Mouse (Mus musculus) heart, postnatal 25 days (tissue): ENCODE measurements at regions not wholly inside any gene's neighbourhood (a gene's known extent, or its start where the extent isn't known, plus 50 kb on each side); places are given as distances from the start of the nearest gene placed in this dataset.

Experiments
- DNase-seq: peaks from one replicate; pipeline ENCODE4 v3.0.0; 2022; ENCODE audit warnings: low spot score
- intact Hi-C: fragments of 180-260 bp; cut with DNase I; formaldehyde crosslinking; loops from one replicate; pipeline ENCODE4 v1.15.1; 2025

DNA sequence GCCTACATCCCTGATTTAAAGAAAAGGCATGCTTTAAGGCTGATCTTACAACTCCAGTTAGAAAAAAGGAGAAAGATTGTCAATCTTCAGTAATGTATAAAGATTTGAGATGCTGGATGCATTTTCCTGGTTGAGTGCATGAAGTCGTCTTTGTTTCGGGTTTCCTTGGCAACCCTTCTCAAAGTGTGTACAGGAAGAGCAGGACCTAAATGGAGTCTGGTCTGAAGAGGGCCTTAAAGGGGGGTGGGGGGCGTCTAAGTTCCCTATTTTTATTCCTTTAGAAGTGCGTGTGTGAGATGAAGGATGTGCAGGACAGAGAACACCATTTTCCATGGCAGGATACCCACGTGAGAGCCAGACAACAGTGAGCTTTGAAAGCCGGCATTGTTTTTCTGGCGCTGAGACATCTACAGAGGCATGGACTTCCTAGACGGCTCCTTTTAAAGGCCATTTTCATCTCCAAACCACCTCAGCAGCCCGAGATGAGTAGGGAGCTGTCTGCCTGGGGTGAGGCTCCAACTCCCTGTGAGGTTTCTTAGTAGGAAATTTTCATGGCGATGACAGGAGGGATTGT, 319.2 kb upstream of the G2e3 start:
- no peak for DNase-seq
- intact Hi-C loops: no loop called here

DNA sequence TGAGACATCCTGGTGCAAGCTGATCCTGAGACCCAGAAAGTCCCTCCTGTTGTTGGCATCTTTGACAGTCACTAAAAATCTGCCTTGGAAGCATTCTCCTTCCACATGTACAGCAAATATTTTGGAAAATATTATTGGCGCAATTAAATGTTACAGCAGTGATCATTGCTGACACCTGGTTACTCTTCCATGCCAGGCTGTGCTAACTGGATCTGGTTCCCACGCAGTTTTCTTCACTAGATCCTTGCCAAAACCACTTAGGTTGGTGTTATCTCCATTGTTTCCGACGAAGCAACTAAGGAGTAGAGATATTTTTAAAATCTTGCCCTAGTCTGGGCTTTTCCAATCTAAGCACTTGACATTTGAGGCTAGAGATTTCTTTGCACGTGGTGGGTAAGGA, 321.8 kb upstream of the G2e3 start:
- intact Hi-C loops: no loop called here
- DNase-seq: no peak

GRCm38 (mm10) chr12:51025531-51025930, 322.3 kb upstream of the G2e3 start:
- intact Hi-C loops: no loop called here
- DNase-seq: no peak

DNA sequence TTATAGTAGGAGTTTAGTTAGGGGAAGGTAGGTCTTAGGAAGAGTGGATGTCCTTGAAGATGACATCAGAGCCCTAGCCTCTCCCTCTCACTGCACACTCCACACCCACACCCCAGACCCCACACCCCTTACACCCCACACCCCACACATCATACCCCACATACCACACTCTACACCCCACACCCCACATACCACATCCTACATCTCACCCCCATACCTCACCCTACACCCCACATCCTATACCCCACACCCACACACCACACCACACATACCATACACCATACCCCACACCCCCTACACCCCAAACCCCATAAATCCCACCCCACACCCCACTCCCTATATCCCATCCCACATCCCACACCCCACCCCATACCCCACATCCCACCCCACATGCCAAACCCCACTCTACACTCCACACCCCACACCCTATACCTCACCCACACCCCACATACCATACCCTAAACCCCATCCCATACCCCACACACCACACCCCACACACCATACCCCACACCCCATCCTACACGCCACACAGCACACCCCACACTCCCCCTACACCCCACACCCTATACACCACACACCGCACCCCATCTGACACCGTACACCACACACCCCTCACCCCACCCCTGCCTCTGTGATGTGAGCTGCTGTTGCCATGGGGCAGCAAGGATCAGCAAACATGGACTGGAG, 323.7 kb upstream of the G2e3 start:
- DNase-seq: no peak
- intact Hi-C loops: no loop called here

DNA sequence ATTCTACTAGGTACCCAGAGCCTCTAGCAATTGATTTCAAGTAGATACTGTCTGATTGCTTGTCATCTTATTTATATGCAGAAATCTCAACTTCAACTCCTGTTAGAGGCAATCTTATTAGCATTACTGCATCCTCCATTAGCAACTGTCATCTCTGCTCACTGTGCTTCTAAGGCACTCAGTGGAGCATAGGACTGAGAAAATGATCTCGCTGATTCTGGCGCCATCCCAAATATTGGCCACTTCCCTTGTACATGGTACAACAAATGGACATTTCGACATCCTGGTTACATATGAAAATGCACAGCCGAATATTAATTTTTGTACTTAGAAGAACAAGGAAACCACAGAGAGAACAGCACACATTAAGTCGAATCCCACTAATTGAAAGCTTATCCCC, 329.7 kb upstream of the G2e3 start:
- no peak for DNase-seq
- intact Hi-C loops: no loop called here

DNA sequence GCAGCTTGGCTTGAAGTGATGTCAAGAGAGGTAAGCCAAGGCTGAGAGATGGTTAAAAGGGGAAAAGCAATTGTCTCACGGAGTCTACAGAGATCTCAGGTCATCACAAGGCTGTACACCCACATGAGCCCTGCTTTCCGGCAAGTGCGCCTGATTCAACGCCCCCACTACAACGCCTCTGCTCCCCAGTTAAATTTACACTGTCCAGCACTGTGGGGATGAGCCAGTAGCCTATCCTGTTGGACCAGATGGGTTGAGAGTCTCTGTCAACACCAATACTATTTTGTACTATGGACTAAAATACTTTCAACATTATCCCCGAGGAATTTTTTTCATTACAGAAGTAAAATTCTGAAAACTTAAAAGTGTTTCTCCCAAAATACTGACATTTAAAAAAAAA, 331.8 kb upstream of the G2e3 start:
- no peak for DNase-seq
- intact Hi-C loops: no loop called here

DNA sequence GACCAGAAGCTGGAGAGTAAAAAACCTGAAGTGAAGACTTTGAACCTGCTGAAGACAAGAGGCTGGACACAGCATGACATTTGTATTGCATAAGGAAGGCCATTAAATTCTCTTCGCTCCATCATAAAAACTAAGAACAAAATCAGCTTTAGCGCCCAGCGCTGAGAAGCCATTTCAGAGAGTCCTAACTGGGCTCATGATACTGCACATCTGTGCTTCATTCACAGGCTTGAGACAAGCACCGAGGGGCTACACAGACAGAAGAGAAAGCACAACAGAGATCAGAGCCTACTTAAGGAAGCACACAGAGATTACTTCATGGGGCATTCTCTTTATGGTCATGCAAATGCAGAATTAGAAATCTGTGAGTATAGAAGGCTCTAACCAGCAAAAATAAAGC, 338.2 kb upstream of the G2e3 start:
- DNase-seq: no peak
- intact Hi-C loops: no loop called here

GRCm38 (mm10) chr12:51001722-51002592, 345.9 kb upstream of the G2e3 start:
- DNase-seq: no peak
- intact Hi-C loops: no loop called here

GRCm38 (mm10) chr12:51001096-51001495, 346.8 kb upstream of the G2e3 start:
- intact Hi-C loops: no loop called here
- DNase-seq: no peak

- intact Hi-C loops: no loop called here
- no peak for DNase-seq
Observed at GRCm38 (mm10) chr12:51000281-51001075, 347.4 kb upstream of the G2e3 start.

DNA sequence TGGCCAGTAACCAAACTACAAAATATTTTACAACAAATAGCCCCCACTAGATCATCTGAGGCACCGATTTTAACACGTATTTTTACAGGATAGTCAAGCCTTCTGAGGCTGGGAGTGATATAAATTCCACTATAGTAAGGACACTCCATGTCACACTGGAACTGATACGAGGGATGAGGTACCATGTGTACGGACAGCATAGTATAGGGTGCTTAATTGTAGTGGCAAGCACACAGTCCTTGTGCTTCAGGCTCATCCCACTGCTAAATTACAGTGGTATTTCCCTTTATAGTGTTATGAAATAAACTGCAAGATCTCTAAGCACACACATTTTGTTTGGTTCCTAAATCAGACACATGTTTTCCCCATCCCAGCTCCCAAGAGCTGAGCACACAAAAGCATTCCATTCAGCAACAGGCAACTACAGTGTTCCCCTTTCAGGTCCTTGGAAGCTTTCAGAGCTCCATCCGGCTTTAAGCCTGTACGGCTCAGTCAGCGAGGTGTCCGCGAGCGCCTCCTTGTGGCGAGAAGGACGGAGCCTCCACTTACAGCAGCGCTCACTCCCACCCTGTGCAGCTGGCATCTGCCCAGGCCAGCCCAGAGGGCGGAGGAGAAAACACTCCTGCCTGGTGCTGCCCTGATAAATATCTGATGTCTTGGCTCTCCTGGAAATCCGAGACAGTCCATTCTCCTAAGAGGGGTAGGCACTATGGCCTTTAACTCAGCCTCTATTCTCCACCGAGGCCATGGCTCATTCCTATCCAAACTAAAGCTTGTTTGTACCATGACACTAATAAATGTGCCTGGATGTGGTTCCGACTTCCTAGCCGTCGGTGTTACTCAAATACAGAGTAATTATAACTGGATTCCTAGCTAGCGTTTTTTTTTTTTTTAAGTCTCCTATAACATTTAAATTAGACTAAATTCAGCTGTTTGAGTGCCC, 348.3 kb upstream of the G2e3 start:
- no peak for DNase-seq
- intact Hi-C loops: no loop called here

DNA sequence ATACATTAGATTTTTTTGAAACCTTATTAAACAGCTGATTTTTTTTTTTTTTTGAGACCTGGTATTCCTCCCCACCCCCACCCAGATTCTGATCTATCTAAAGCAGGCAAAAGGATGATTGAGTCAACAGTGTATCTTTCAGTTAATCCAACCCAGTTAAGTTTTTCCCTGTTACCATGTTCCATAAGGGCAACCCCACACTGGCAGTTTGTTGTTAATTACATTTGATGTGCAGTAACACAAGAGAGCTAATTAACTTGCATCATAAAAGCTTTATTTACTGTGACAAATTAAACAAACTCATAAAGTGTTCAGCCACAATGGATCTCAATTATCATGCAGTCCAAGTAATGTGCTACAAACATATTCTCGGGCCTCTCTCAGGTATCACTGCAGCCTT, 346.8 kb upstream of the Prkd1 start:
- no peak for DNase-seq
- intact Hi-C loops: no loop called here

DNA sequence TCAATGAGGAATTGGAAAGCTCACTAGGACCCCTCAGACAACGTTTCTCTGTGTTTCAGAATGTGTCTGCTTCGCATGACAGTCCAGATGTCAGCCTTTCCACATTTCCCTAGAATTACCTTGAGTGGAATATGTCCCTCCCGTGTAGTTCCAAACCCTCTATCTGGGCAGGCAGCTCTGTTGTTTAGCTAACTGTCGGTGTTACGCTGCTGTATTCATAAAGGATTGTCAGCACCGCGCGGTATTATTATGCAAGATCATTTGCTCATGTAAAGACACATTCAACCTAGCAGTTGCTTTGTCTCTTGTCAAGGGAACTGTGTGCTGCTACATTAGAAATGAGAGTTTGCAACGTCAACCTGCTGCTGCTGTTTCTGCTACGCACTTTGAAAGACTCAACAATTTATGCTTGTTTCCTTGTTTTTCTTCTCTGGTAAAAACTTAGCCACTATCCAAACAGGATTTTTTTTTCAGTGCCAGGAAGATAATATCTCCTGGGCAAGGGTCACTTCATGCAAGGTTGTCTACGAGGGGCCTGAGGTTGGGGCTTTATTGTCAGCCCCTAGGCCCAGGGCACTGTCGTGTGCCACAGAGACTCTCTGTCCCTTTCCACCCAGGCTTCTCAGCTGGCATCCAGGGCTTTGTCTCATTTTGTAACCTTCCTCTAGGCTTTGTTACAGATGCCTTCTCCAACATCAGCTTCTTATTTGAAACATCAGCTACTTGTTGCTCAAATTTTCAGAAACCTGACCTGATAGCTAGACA, 340.8 kb upstream of the Prkd1 start:
- DNase-seq: no peak
- intact Hi-C loops: no loop called here

DNA sequence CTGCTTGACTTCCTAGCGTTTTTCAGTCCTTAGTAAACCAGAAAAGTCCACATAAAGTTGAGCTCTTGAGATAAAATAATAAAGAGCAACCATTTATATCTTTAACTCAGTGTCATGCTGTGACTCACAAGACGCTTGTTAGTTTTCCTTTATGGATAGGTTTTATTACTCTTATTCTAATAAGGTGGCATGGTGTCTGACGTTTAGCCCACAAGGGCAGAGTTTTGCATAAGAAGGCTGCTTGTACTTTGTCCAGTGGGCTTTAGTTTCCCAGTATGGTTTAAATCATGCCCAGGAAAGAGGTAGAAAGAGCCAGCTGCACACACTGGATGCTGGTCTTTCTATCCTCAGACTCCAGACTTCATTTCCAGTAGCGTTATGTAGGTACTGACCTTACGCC, 332.4 kb upstream of the Prkd1 start:
- DNase-seq: no peak
- intact Hi-C loops: no loop called here

DNA sequence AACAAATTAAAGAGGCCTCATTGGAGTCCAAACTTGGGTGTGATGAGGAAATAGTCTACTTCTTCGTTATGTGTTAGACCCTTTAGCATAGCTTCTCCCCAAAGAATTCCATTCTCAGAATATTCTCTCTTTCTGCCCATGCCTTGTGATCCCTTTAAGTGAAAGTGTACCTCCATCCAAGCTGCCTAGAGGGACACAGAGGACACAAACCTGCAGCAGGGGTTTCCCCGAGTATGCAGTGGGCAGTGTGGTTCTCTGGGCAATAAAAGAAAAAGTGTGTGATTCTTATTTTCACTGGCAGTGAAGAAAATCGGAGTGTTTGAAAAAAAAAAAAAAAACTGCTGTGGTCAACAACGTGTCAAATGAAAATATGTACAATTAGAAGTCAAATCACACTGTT, 331.9 kb upstream of the Prkd1 start:
- DNase-seq: no peak
- intact Hi-C loops: no loop called here

- no peak for DNase-seq
- intact Hi-C loops: no loop called here
Observed at GRCm38 (mm10) chr12:50970759-50971122, 321.8 kb upstream of the Prkd1 start.

DNA sequence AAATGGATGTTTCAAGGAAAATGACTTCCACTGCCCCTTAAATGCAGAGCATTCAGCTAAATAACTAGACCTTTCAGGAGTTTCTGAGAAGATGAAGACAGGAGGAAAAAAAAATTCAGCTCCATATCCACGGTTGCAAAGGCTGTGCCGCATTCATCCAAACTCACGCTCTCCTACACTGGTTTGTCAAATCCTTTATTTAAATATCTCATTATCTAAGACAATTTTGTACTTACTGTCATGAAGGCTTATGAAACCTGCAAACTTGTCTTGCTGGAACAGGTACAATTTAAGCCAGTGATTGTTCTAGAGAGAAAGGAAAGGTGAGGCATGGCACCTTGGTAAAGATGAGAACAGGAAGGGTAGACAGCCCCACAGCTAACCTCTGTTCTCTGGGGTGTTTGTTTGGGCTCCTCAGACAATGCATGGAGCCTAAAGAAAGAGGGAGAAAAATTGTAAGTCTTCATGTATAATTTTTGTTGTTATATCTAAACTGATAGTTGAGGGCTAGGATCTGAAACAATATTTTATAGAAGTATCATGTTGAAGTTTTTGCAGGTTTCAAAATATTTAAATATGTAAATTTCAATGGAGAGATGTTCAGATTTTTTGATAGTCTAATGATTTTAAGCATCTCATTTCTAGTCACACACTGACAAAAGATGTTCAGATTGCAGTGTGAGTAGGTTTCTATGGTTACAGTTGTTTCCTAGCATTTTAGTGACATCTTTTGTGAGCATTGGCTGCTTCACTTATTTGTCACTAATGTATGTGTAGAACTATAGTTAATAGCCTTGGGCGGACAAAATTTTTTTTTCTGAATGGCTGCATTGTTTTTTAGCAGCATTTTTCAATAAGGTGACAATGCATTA, 321.2 kb upstream of the Prkd1 start:
- DNase-seq: no peak
- intact Hi-C loops: no loop called here

DNA sequence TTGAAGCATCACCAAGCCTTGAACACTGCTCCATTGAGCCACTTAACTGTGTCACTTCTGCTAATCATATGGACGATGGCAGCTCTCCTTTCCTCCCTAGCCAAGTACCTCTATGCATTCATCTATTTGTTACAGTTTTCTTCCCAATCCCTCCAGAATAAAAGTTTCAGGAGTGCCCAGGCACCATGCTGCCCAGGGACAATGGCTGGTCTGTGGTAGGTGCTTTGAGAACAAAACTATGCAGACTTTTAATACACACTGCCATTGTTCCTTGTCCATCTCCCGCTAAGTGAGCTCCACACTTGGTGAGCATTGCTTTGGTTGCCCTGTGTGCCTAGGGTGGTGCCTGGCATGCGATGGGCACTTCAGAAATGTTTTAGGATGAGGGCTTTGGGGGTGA, 320.5 kb upstream of the Prkd1 start:
- intact Hi-C loops: no loop called here
- DNase-seq: no peak
